Mouse (Mus musculus) CH12.LX (cell line): ENCODE results near the gene Hmgcll1.

ENCODE experiments used
- CTCF ChIP-seq, 2 experiments: IDR thresholded peaks in 1 of 2; conservative IDR thresholded peaks in 1 of 2; 2 replicates each; pipeline ENCODE4 v1.5.1; 2011 to 2012; ENCODE audit warnings: low read depth in 2 of 2, low read length in 2 of 2, improper control_type of control experiment in 1 of 2, inconsistent platforms in 1 of 2, mild to moderate bottlenecking in 1 of 2, moderate library complexity in 1 of 2
- E2F4 ChIP-seq: IDR thresholded peaks from 2 replicates; pipeline ENCODE4 v1.6.1; 2011; ENCODE audit warnings: low read depth, low read length, improper control_type of control experiment; ENCODE audit not compliant: insufficient replicate concordance
- EP300 ChIP-seq: IDR thresholded peaks from 2 replicates; pipeline ENCODE4 v1.6.1; 2011; ENCODE audit warnings: low read length, improper control_type of control experiment
- ETS1 ChIP-seq: conservative IDR thresholded peaks from 2 replicates; pipeline ENCODE4 v1.6.1; 2012; ENCODE audit warnings: low read depth, mild to moderate bottlenecking, inconsistent platforms, low read length, improper control_type of control experiment, moderate library complexity
- IRF4 ChIP-seq: IDR thresholded peaks from 2 replicates; pipeline ENCODE4 v1.6.1; 2014; ENCODE audit warnings: low read depth, mild to moderate bottlenecking, inconsistent platforms, low read length, improper control_type of control experiment
- MAZ ChIP-seq: IDR thresholded peaks from 2 replicates; pipeline ENCODE4 v1.6.1; 2012; ENCODE audit warnings: low read depth, mild to moderate bottlenecking, inconsistent platforms, low read length, improper control_type of control experiment, moderate library complexity
- MEF2A ChIP-seq: IDR thresholded peaks from 2 replicates; pipeline ENCODE4 v1.6.1; 2014; ENCODE audit warnings: low read depth, mild to moderate bottlenecking, inconsistent platforms, low read length, improper control_type of control experiment, borderline replicate concordance
- MXI1 ChIP-seq: IDR thresholded peaks from 2 replicates; pipeline ENCODE4 v1.6.1; 2011; ENCODE audit warnings: mild to moderate bottlenecking, low read depth, low read length, improper control_type of control experiment
- NELFE ChIP-seq: IDR thresholded peaks from 2 replicates; pipeline ENCODE4 v1.6.1; 2011; ENCODE audit warnings: low read depth, low read length, improper control_type of control experiment
- POLR2A ChIP-seq: IDR thresholded peaks from 2 replicates; pipeline ENCODE4 v1.6.1; 2011; ENCODE audit warnings: low read depth, mild to moderate bottlenecking, improper control_type of control experiment, low read length
- USF1 ChIP-seq: IDR thresholded peaks from 2 replicates; pipeline ENCODE4 v1.6.1; 2014; ENCODE audit warnings: low read depth, mild to moderate bottlenecking, inconsistent platforms, low read length, improper control_type of control experiment

DNA sequence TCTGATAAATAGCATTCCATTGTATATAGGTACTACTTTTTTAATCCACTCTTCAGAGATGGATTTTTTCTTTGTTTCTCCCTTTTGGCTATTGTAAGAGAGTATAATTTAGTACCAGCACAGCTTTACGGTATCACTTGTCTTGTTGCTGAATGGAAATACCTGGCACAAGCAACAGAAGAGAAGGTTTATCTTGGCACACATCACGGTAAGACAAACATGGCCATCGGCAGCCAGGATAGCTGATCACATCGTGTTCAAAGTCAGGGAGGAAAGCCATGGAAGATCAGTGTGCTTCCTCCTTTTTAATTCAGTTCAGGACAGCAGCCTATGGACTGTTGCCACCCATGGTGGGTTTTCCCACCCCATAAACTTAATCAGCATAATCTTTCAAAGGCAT is 109.6 kb downstream of the Hmgcll1 start:
- no peak for TF ChIP-seq E2F4
- TF ChIP-seq NELFE: no peak
- no peak for TF ChIP-seq IRF4
- no peak for TF ChIP-seq EP300
- TF ChIP-seq CTCF (conservative IDR thresholded peaks at IDR 0.05 in 1 of 2, IDR thresholded peaks at IDR 0.05 in 1 of 2; ENCODE audit: low read depth in 2 of 2, low read length in 2 of 2): no peak
- TF ChIP-seq USF1: no peak
- TF ChIP-seq POLR2A: no peak
- no peak for TF ChIP-seq ETS1
- TF ChIP-seq MAZ: no peak
- TF ChIP-seq MEF2A: no peak
- TF ChIP-seq MXI1: no peak
